Mouse (Mus musculus) lung, postnatal 0 days (tissue): ENCODE data around the gene Oas2. TPM values are rescaled to one million over a fixed set of nuclear protein-coding genes. Genes with fewer than 3 reads are reported as not detected.

Source experiments
- ATAC-seq: fragments of 200-750 bp; cut with Nextera tagmentation; 2 replicates; pipeline ENCODE4 v1.8.0; 2017; ENCODE audit warnings: moderate library complexity
- DNase-seq: peaks from one replicate; pipeline ENCODE4 v3.0.0-alpha.2; 2016; ENCODE audit warnings: low spot score
- H3K27ac ChIP-seq: fragments of 300-500 bp; sonication (generic); 2 replicates; pipeline ENCODE4 v1.5.1; 2014; ENCODE audit warnings: antibody characterized with exemption, mild to moderate bottlenecking, low read length, mixed read lengths
- H3K27me3 ChIP-seq: fragments of 300-500 bp; sonication (generic); replicated peaks from 2 replicates; pipeline ENCODE4 v1.6.1; 2014; ENCODE audit warnings: low read length, mixed read lengths; ENCODE audit not compliant: insufficient read depth
- H3K36me3 ChIP-seq: fragments of 300-500 bp; sonication (generic); 2 replicates; pipeline ENCODE4 v1.6.1; 2014; ENCODE audit warnings: low read length, mixed read lengths; ENCODE audit not compliant: insufficient read depth
- H3K4me1 ChIP-seq: fragments of 300-500 bp; sonication (generic); 2 replicates; pipeline ENCODE4 v1.6.1; 2014; ENCODE audit warnings: antibody characterized with exemption, low read depth, low read length, mixed read lengths; ENCODE audit not compliant: insufficient read depth
- H3K4me2 ChIP-seq: fragments of 300-500 bp; sonication (generic); replicated peaks from 2 replicates; pipeline ENCODE4 v1.6.1; 2014; ENCODE audit warnings: low read depth, mild to moderate bottlenecking, low read length, moderate library complexity, mixed read lengths
- H3K4me3 ChIP-seq: fragments of 300-500 bp; sonication (generic); 2 replicates; pipeline ENCODE4 v1.5.1; 2014; ENCODE audit warnings: low read depth, low read length
- H3K9ac ChIP-seq: fragments of 300-500 bp; sonication (generic); replicated peaks from 2 replicates; pipeline ENCODE4 v1.6.1; 2014; ENCODE audit warnings: low read depth, mild to moderate bottlenecking
- H3K9me3 ChIP-seq: fragments of 300-500 bp; sonication (generic); 2 replicates; pipeline ENCODE4 v1.6.1; 2016; ENCODE audit warnings: low read length, mixed read lengths
- CTCF ChIP-seq: IDR thresholded peaks from 2 replicates; pipeline ENCODE4 v1.5.1; 2016; ENCODE audit warnings: antibody characterized with exemption, mild to moderate bottlenecking
- EP300 ChIP-seq: IDR thresholded peaks from 2 replicates; pipeline ENCODE4 v1.6.1; 2016; ENCODE audit warnings: antibody characterized with exemption, mild to moderate bottlenecking, control low read depth
- WGBS: fragments of 180-500 bp; shearing (Covaris S2); extraction: QIAGEN DNeasy Blood & Tissue Kit; methylation state at CpG from one replicate; pipeline ENCODE4 v1.1.7; 2014; 5-methylcytosine and 5-hydroxymethylcytosine counted together
- polyA plus RNA-seq: library from polyadenylated mRNA; unstranded; fragments of >200 nt; fragmentation: Nextera tagmentation; extraction: Ambion mirVana; gene quantifications from 2 replicates; pipeline ENCODE4 v1.2.1, GENCODE M21; 2015

The Oas2 gene
- polyA plus RNA-seq, 1 experiment from 2014 or later = 0.31 TPM

- H3K36me3 ChIP-seq = no peaks in the 10 kb centered on the region
- TF ChIP-seq CTCF = 0 out of 2 replicates have a peak, but pooled peaks have one; percentile 15
- no peak for TF ChIP-seq EP300
- no peaks in the 10 kb centered on the region for H3K27me3 ChIP-seq
- DNase-seq (no peak), ATAC-seq (no peak)
- no peak overlapping the region for H3K4me2 ChIP-seq
- WGBS = 100% methylated on average over 1 of the region's 1 CpGs
- H3K4me1 ChIP-seq = no peaks in the 10 kb centered on the region
- no peak overlapping the region for H3K27ac ChIP-seq
- H3K9me3 ChIP-seq = no peaks in the 10 kb centered on the region
- no peak overlapping the region for H3K9ac ChIP-seq
- H3K4me3 ChIP-seq = no peak overlapping the region
Measured at GRCm38 (mm10) chr5:120781646-120782045, 32.0 kb upstream of the Oas2 start.

DNA sequence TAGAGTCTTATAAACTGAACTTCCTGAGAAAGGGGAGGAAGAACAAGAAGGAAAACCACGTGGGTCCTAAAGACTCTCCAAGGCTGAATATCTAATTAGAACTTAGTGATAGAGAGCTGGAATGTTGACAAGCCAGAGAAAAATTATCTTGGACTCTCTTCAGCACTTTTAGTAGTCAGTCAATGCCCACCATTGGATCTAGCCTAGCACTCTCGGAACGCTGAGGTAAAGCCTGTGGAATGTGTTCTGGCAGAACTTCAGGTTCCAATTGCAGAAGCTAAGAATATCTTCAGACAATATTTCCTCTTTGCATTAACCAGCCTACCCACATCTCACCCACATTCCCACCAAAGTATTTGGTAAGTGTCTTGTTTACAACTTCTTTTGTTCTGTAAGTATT is 30.3 kb upstream of the Oas2 start:
- ATAC-seq = peak; percentile 72
- TF ChIP-seq CTCF = no peak
- peak; percentile 90 for TF ChIP-seq EP300
- peak; percentile 71 for DNase-seq
- Histone ChIP-seq H3K27ac (no peak overlapping the region), H3K4me1 (no peaks in the 10 kb centered on the region), H3K4me3 (no peak overlapping the region), H3K9me3 (no peaks in the 10 kb centered on the region), H3K36me3 (no peaks in the 10 kb centered on the region), H3K4me2 (no peak overlapping the region), H3K9ac (no peak overlapping the region), H3K27me3 (no peaks in the 10 kb centered on the region)
- 14% methylated on average over 3 of the region's 3 CpGs for WGBS

- Histone ChIP-seq H3K4me2 (no peak overlapping the region), H3K36me3 (no peaks in the 10 kb centered on the region), H3K9ac (no peak overlapping the region), H3K4me1 (no peaks in the 10 kb centered on the region), H3K4me3 (no peak overlapping the region), H3K27ac (no peak overlapping the region), H3K27me3 (no peaks in the 10 kb centered on the region), H3K9me3 (no peaks in the 10 kb centered on the region)
- ATAC-seq = no peak
- TF ChIP-seq EP300 = no peak
- no peak for TF ChIP-seq CTCF
- DNase-seq = no peak
- WGBS = 54% methylated on average over 2 of the region's 2 CpGs
Measured at GRCm38 (mm10) chr5:120778941-120779340, 29.3 kb upstream of the Oas2 start.

- 60% methylated on average over 9 of the region's 9 CpGs for WGBS
- TF ChIP-seq EP300 (no peak), CTCF (no peak)
- H3K4me3 ChIP-seq = no peak within 1 kb of the TSS
Measured at GRCm38 (mm10) chr5:120777478-120777877, 27.8 kb upstream of the Oas2 start, which contains the start of gene Oas3. Oas3 (minus strand) TSS chr5:120777661.

GRCm38 (mm10) chr5:120776801-120777200 is 27.1 kb upstream of the Oas2 start:
- H3K36me3 ChIP-seq = no peaks in the 10 kb centered on the region
- ATAC-seq (no peak), DNase-seq (no peak)
- H3K27ac ChIP-seq = no peak overlapping the region
- TF ChIP-seq EP300 (no peak), CTCF (no peak)
- H3K4me1 ChIP-seq = no peaks in the 10 kb centered on the region
- no peak overlapping the region for H3K4me2 ChIP-seq
- H3K27me3 ChIP-seq = no peaks in the 10 kb centered on the region
- no peaks in the 10 kb centered on the region for H3K9me3 ChIP-seq
- WGBS = 70% methylated on average over 5 of the region's 5 CpGs
- no peak overlapping the region for H3K9ac ChIP-seq
- no peak overlapping the region for H3K4me3 ChIP-seq

More at GRCm38 (mm10) chr5:120777478-120777877, 27.8 kb upstream of the Oas2 start, which contains the start of gene Oas3:
- Histone ChIP-seq H3K27ac (no peak within 1 kb of the TSS), H3K4me1 (no peaks in the 10 kb centered on the region), H3K4me2 (no peak within 1 kb of the TSS), H3K9me3 (no peaks in the 10 kb centered on the region), H3K9ac (no peak within 1 kb of the TSS), H3K27me3 (no peaks in the 10 kb centered on the region), H3K36me3 (no peaks in the 10 kb centered on the region)
- DNase-seq (peak; percentile 22), ATAC-seq (no peak)

DNA sequence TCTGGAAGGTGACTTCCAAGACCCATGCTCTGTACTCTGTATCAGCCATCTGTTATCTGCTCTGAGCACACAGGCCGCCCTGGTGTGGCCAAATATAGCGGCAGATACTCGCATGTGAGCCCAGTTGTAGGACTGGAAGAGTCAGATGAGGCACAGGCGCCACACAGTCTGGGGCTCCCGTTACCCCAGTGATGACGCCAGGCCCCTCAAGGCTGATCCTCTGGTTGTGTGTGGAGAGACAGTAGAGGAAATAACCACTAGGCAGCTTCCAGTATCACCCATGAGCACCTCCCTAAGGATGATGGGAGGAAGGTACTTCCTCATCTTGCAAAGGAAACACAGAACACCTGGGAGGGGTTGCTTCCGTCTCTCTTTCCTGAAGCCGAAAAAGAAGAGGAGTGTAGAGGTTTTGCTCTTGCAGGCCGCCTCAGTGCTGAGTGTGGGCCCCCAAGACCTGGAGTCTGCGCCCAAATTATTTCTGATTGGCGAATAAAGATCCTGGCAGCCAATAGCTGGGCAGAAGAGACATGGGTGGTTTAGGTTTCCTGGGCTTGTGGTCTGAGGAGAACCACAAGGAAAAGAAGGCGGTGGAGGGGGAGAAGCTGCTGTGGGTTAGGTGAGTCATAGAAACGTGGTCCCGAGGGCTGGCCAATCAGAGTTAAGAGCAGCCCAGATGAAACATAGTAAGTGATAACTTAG is 25.8 kb upstream of the Oas2 start:
- Histone ChIP-seq H3K36me3 (no peaks in the 10 kb centered on the region), H3K4me3 (no peak overlapping the region), H3K4me1 (no peaks in the 10 kb centered on the region), H3K9ac (no peak overlapping the region), H3K27ac (no peak overlapping the region), H3K9me3 (no peaks in the 10 kb centered on the region), H3K4me2 (no peak overlapping the region), H3K27me3 (no peaks in the 10 kb centered on the region)
- TF ChIP-seq EP300 (no peak), CTCF (no peak)
- ATAC-seq (no peak), DNase-seq (no peak)
- 67% methylated on average over 14 of the region's 14 CpGs for WGBS
